Mouse (Mus musculus) urinary bladder, adult 2 months (tissue): Measurements from ENCODE around the gene Gm10226. TPM values are rescaled to one million over a fixed set of nuclear protein-coding genes. Genes with fewer than 3 reads are reported as not detected.
"Not testable (repeated sequence)": the region's sequence is repeated elsewhere in the genome, so short reads cannot be mapped to it uniquely, and the experiment has no call there.

Experiments used
- DNase-seq: peaks from one replicate; pipeline ENCODE4 v3.0.0; 2022; ENCODE audit warnings: low spot score
- polyA plus RNA-seq: library from polyadenylated mRNA; depleted of rRNA; stranded (reverse); fragments of >200 nt; gene quantifications from 2 replicates; pipeline ENCODE4 v1.2.3, GENCODE M21; 2012; rRNA removed

Gm10226 gene
- 3.2 and 3.5 TPM in 2 replicates for polyA plus RNA-seq

DNA sequence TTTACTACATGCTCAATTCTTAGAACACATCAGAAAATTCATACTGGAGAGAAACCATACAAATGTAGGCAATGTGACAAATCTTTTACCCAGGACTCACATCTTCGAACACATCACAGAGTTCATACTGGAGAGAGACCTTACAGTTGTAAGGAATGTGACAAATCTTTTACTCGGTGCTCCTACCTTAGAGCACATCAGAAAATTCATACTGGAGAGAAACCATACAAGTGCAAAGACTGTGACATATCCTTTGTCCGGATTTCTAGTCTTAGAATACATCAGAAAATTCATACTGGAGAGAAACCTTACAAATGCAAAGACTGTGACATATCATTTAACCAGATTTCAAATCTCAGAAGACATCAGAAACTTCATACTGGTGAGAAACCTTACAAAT is at the start of gene Gm10226:
Gm10226 (plus strand) TSS at position 301 of the 400 bp plus-strand sequence.
- DNase-seq = no peak

DNA sequence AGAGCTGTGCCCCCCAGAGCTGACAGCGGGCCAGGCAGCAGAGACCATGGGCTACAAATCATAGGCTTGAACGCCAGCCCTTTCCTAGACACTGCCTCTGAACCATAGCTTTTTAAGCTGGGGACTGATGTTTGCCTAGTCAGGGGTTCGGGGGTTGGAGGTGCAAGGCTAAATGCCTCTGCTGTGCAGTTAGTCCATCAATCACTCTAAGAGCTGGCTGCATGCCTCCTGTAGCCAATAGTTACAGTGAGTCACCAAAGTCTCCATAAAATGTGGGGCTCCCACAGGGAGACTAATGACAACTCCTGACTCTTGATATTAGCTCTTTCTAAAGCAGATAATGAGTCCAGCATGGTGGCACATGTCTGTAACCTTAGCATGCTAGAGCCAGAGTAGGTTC is 42.9 kb upstream of the Gm10226 start:
- no peak for DNase-seq

DNA sequence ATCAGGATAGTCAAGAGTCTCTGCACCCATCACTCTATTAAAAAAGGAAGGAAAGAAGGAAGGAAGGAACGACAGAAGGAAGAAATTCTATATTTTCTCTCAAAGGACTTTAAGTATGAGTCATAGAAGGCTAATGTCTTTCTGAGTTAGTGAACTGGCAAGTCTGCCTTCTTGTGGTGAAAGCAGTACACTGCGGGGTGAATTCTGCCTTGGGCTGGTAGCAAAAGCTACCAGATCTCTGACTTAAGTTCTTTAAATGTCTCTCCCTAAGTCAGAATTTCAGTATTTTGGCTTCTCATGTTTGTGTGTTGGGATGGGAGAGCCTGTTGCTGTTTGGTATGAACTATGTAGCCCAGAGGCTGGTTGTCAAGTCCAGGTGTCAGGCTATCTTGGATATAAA is 41.7 kb upstream of the Gm10226 start:
- no peak for DNase-seq

DNA sequence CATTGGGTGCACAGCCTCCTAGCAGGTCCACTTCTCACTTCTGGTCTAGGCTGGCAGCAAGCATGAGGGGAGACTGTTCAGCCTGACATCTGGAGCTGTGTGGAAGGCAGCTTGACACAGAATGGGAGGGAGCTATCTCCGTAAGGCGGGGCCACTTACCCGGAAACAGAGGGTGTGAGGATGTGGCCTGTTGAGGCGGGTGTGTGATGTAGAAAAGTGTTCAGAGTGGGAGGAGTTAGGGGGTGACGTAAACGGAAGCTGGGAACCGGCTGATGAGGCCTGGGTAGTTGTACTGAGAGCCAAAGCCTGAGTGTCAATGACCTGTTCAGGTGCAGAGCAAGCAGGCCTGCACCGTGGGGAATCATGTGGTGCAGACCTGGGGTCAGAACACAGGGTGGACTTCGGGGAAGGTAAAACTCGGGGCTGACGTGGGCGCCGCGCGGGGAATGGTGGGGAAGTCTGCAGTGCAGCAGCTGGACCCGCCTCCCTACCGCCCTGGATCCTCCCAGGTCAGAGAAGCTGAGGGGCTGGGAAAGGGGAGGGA is 41.2 kb upstream of the Gm10226 start, which contains the start of gene Zfp983:
Zfp983 (plus strand) TSS at position 261 of the 544 bp plus-strand sequence.
- DNase-seq = peak; percentile 38

DNA sequence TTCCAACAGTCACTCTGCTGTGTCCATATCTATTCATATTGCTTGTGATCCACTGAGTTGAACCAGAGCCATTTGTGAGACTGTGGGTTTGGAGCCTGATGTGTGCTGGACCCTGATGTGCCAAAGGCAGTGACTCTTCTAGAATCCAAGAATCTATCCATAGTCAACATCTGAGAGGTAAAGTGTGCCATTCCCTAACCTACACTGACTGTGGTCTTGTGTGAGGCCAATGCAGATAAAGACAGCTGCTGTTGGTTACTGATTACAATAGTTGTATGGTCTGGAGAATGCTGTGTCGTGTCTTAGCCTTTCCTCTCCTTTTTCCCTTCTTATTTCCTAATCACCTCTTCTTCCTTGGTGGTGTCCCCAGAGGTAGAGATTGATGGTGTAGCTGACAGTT is 12.8 kb upstream of the Gm10226 start:
- DNase-seq = not testable (repeated sequence)

DNA sequence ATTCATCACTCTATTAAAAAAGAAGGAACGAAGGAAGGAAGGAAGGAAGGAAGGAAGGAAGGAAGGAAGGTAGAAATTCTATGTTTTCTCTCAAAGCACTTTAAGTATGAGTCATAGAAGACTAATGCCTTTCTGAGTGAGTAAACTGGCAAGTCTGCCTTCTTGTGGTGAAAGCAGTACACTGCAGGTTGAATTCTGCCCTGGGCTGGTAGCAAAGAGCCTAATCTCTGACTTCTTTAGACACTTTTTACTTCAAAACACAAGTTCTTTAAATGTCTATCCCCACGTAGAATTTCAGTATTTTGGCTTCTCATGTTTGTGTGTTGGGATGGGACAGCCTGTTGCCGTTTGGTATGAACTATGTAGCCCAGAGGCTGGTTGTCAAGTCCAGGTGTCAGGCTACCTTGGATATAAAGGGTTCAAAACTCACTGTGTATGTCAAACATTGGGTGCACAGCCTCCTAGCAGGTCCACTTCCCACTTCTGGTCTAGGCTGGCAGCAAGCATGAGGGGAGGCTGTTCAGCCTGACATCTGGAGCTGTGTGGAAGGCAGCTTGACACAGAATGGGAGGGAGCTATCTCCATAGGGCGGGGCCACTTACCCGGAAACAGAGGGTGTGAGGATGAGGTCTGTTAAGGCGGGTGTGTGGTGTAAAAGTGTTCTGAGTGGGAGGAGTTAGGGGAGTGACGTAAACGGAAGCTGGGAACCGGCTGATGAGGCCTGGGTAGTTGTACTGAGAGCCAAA is 12.2 kb upstream of the Gm10226 start:
- DNase-seq = peak; percentile 51

DNA sequence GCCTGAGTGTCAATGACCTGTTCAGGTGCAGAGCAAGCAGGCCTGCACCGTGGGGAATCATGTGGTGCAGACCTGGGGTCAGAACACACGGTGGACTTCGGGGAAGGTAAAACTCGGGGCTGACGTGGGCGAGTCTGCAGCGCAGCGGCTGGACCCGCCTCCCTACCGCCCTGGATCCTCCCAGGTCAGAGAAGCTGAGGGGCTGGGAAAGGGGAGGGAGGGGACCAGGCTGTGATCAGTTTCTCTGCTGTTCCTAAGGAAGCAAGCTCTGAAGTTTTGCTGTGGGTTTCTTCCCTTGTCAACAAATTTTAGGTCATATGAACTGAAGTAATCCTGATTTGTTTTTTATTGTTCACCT is 11.7 kb upstream of the Gm10226 start:
- not testable (repeated sequence) for DNase-seq

DNA sequence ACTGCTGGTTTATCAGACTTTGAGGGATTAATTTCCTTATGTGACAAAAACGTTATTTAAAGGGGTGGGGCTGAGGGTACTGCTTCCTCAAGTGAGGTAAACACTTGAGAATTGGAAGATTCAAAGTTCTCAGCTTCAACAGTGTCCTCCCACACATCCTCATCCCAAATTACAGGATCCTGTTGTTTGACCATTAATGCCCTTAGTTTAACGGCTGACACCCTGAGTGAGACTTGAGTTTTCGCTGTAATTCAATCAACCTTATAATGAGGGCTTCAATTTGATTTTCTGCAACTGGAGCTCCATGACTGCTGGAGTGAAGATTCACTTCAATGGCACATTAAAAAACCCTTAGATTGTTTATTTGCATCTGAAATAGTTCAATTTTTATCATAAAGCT is 1.7 kb downstream of the Gm10226 start:
- no peak for DNase-seq

DNA sequence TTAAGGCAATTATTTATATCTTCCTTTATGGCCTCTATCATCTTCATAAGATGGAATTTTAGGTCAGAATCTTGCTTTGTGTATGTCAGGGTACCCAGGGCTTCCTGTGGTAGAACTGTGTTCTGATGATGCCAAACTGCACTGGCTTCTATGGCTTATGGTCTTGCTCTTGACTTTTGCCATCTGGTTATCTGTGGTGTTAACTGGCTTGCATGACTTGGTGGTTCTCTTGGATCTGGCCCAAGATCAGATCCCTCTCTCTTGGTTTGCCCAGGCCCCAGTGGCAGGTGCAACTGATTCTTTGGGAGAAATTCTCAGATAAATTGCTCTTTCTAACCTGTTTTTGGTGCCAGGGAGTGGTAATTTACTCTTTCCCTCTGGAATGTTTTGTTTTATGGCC is 4.4 kb downstream of the Gm10226 start:
- no peak for DNase-seq

DNA sequence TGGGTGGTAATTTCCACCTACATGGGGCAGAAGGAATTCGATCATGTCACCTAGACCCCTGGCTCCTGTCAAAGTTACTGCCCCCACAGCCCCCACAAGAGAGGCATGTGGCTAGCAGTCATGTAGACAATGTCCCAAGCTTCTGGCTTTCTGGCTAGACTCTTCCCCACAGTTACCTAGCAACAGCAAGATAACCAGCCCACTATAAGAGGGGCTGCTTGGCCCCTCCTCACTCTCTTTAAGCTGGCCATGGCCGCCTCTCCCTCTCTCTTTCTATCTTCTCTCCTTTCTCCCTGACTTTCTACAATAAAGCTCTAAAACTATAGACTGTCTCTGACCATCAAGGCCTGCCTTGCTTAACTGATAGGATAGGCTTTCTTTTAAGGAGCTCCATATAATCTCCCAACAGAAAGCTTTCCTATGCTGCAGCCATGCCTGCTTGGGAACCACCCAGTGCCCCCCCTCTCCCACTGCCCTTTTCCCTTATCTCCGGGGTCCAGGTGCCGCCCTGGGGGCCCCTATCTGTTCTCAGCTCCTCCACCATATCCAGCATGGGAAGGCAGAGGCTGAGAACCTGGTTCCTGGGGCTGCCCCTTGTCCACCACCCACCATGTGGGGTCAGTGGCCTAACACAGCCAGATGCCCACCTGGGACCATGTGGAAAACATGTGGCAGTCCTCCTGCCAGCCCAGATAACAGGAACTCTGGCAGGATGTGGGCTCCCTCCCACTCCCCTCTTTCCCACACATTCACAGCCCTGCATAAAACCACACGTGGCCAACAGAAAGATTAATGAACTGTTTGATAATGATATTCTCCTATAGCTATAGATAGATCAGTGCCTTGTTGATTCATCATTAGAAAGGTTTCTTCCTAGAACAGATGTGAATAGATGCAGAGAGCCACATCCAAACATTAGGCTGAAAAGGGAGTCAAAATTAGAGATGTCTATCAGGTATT is 10.9 kb downstream of the Gm10226 start:
- no peak for DNase-seq

DNA sequence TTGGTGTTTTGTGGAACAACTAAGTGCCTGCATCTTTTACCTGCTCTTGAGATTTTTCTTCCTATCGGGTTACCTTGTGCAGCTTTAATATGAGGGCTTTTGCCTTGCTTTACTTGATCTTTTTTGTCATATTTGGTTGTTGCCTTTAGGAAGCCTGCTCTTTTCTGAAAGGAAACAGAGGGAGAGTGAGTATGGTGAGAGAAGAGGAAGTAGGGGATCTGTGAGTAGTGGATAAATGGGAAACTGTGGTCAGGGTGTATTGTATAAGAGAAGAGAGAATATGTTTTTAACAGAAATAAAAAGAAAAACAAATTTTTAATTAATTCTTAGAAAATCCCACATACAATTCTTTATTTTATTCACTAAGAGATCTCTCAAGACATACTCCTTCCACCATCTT is 11.8 kb downstream of the Gm10226 start:
- DNase-seq = no peak

DNA sequence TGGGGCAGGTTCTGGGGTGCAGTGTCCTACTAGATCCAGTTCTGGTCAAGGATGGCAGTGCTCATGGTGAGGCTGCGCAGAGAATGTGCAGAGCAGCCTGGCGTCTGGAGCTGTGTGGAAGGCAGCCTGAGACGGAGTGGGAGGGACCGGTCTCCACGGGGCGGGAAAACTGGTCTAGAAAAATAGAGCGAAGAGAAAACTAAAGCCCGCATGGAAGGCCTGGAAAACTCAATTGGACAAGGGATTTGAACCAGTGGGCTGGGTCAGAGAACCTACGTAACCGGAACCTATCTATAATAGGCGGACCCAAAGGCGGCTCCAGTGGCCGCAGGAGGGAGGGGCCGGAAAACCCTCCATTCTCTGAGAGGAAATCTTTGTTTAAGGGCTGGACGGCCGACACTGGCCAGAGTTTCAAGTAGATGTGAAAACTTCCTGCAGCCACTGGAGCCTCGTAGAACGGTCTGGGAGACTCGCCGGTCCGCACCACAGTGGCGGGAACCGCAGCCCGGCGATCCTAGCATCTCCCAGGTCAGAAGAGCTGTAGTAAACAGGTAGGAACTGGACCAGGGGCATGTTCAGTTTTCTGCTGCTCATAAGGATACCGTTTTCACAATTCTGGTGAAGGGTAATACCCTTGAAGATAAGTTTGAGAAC is 15.8 kb downstream of the Gm10226 start, which contains the start of gene Zfp760:
Zfp760 (plus strand) TSS at position 399 of the 654 bp plus-strand sequence.
- peak; percentile 55 for DNase-seq

DNA sequence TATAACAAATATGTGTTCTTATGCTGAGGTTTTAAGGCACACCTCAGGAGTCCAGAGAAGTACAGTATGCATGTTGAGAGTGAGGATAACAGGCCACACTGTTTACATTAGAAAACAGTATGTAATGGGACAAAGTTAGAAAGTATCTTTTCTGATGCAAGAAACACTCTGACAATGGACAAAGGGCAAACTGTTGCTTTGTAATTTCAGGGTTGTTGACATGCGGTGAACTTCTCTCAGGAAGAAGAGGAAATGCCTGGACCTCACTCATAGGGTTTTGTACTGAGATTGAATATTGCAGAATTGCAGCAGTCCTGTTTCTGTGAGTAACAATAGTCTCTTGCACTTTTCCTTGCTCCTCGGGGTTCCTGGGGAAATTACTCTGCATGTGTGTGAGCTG is 16.7 kb downstream of the Gm10226 start:
- DNase-seq = no peak

DNA sequence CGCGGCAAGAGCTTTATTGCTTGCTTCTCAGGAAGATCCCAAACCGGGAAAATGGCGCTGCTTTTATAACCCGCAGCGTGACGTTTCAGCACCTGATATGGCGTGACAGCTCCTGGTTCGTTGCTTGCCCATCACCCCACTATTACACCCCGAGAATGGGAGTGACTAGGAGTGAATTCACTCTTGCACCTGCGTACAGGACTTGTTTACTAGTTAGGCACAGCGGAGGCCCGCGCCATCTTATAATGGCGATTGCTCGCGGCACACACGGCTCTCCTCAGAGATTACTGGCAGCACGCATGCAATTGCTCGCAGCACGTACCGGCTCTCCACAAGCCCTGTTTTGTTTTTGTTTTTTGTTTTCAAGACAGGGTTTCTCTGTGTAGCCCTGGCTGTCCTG is 38.8 kb downstream of the Gm10226 start, which contains the start of gene Zfp229:
Zfp229 (plus strand) TSS at position 301 of the 400 bp plus-strand sequence.
- not testable (repeated sequence) for DNase-seq

DNA sequence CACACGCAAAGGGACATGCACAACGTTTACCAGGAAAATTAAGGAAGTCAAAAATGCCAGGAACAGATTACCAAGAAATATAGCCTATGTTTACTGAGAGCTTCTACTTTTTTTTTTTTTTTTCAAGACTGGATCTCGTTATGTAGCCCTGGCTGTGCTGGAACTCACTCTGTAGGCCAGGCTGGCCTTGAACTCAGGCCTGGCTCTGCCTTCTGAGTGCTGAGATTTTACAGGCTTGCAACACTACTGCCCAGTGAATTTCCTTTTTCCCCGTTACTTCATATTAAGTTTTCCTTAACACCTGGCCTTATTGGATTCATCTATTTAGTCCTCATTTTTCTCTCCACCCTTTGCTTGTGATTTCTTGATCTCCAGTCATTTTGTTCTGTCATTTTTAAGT is 41.4 kb downstream of the Gm10226 start:
- DNase-seq = no peak

DNA sequence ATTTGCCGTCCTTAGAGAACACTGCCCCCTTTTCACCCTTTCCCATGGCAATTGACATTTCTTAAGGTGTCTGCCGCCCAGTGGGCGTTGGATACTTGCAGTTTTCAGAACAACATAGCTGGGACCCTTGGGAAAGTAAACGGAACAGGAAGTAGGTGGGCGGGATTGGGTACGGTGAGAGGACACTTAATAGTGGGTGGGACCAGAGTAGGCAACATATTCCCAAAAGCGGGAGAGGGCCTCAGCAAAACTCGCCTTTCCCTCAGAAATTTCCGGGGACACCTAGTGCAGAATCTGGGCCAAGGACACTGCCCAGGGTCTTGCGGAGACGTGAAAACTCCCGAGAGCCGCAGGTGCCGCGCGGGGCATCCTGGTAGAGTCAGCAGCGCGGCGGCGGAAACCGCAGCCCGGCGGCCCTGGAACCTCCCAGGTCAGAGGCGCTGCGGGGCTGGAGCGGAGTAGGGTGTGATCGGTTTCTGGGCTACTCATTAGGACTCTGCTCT is 41.9 kb downstream of the Gm10226 start:
- peak; percentile 63 for DNase-seq

Other genes with a start within 250 kb of the Gm10226 start
- 7.1 and 8.6 TPM in 2 replicates for gene Zfp51, start 241.5 kb upstream of the Gm10226 start, polyA plus RNA-seq
- gene Zfp53, start 202.9 kb upstream of the Gm10226 start, polyA plus RNA-seq = 8.1 and 9.2 TPM in 2 replicates
- 4.7 and 5.6 TPM in 2 replicates for gene Zfp52, start 156.3 kb upstream of the Gm10226 start, polyA plus RNA-seq
- gene Zfp948, start 124.9 kb upstream of the Gm10226 start, polyA plus RNA-seq = 8.5 and 9.8 TPM in 2 replicates
- gene Zfp983, start 41.2 kb upstream of the Gm10226 start, polyA plus RNA-seq = 3.2 and 5.2 TPM in 2 replicates
- gene Zfp760, start 15.9 kb downstream of the Gm10226 start, polyA plus RNA-seq = 6.8 and 8.3 TPM in 2 replicates
- gene Zfp229, start 38.9 kb downstream of the Gm10226 start, polyA plus RNA-seq = 4.4 and 4.6 TPM in 2 replicates
- 2.4 and 2.8 TPM in 2 replicates for gene Zfp820, start 153.9 kb downstream of the Gm10226 start, polyA plus RNA-seq
- 5.4 and 5.5 TPM in 2 replicates for gene Zfp995, start 218.1 kb downstream of the Gm10226 start, polyA plus RNA-seq